Mouse (Mus musculus): ENCODE results near the gene Pimreg. TPM values are rescaled to one million over a fixed set of nuclear protein-coding genes. Genes with fewer than 3 reads are reported as not detected.

Gene Pimreg
- polyA plus RNA-seq, 1 experiment, result 32.9 TPM

GRCm38 (mm10) chr11:72010940-72011722, 30.7 kb upstream of the Pimreg start:
- H3K4me3 ChIP-seq (ENCODE audit: insufficient read depth, low read length), result no peak overlapping the region

GRCm38 (mm10) chr11:72011955-72012354, 29.9 kb upstream of the Pimreg start:
- no peak overlapping the region for H3K27ac ChIP-seq (ENCODE audit: insufficient read depth, low read length)
- H3K4me1 ChIP-seq (ENCODE audit: control insufficient read depth, insufficient read depth, low read length), result no peaks in the 10 kb centered on the region; the same call in 1 of the 2 replicates
- TF ChIP-seq POLR2A (IDR thresholded peaks at IDR 0.05; ENCODE audit: low read depth, low read length), result no peak
- TF ChIP-seq CTCF (IDR thresholded peaks at IDR 0.05; ENCODE audit: borderline replicate concordance, insufficient read depth, low read length), result no peak
- no peak overlapping the region for H3K4me3 ChIP-seq (ENCODE audit: insufficient read depth, low read length)

More at GRCm38 (mm10) chr11:72010940-72011722, 30.7 kb upstream of the Pimreg start:
- TF ChIP-seq CTCF (IDR thresholded peaks at IDR 0.05; ENCODE audit: borderline replicate concordance, insufficient read depth, low read length) (no peak), POLR2A (IDR thresholded peaks at IDR 0.05; ENCODE audit: low read depth, low read length) (no peak)
- Histone ChIP-seq H3K27ac (ENCODE audit: insufficient read depth, low read length) (no peak overlapping the region), H3K4me1 (ENCODE audit: control insufficient read depth, insufficient read depth, low read length) (no peaks in the 10 kb centered on the region; the same call in 1 of the 2 replicates)

- Histone ChIP-seq H3K4me1 (ENCODE audit: control insufficient read depth, insufficient read depth, low read length) (no peaks in the 10 kb centered on the region; the same call in 1 of the 2 replicates), H3K4me3 (ENCODE audit: insufficient read depth, low read length) (no peak overlapping the region)
- no peak for TF ChIP-seq CTCF (IDR thresholded peaks at IDR 0.05; ENCODE audit: borderline replicate concordance, insufficient read depth, low read length)
- TF ChIP-seq POLR2A (IDR thresholded peaks at IDR 0.05; ENCODE audit: low read depth, low read length), result no peak
These were observed 27.2 kb upstream of the Pimreg start for GRCm38 (mm10) chr11:72014674-72015073.

GRCm38 (mm10) chr11:72016518-72017252, 25.1 kb upstream of the Pimreg start:
- Histone ChIP-seq H3K4me1 (ENCODE audit: control insufficient read depth, insufficient read depth, low read length) (no peaks in the 10 kb centered on the region), H3K27ac (ENCODE audit: insufficient read depth, low read length) (no peak overlapping the region), H3K4me3 (ENCODE audit: insufficient read depth, low read length) (no peak overlapping the region)
- TF ChIP-seq POLR2A (IDR thresholded peaks at IDR 0.05; ENCODE audit: low read depth, low read length) (no peak), CTCF (IDR thresholded peaks at IDR 0.05; ENCODE audit: borderline replicate concordance, insufficient read depth, low read length) (no peak)

More at GRCm38 (mm10) chr11:72014674-72015073, 27.2 kb upstream of the Pimreg start:
- no peak overlapping the region for H3K27ac ChIP-seq (ENCODE audit: insufficient read depth, low read length)

DNA sequence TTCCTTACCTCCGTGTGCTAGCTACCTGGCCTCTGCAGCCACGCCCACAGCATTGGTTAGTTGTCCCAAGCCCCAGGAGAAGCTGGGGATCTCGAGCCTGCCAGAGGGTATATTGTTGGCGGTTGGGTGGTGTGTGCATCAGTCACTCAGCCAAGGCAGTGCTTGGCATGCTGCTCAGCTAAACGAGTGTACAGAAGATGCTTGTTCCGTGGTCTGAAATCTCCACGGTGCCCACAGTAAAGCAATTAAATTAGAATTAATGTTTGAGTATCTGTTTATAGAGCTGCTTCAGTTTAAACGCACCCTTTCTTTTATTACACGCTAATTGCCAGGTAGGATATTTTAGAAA, 24.6 kb upstream of the Pimreg start:
- no peak overlapping the region for H3K4me3 ChIP-seq (ENCODE audit: insufficient read depth, low read length)
- no peak overlapping the region for H3K27ac ChIP-seq (ENCODE audit: insufficient read depth, low read length)
- H3K4me1 ChIP-seq (ENCODE audit: control insufficient read depth, insufficient read depth, low read length), result no peaks in the 10 kb centered on the region
- TF ChIP-seq POLR2A (IDR thresholded peaks at IDR 0.05; ENCODE audit: low read depth, low read length) (no peak), CTCF (IDR thresholded peaks at IDR 0.05; ENCODE audit: borderline replicate concordance, insufficient read depth, low read length) (no peak)

- H3K4me3 ChIP-seq (ENCODE audit: insufficient read depth, low read length), result no peak overlapping the region
- TF ChIP-seq CTCF (IDR thresholded peaks at IDR 0.05; ENCODE audit: borderline replicate concordance, insufficient read depth, low read length) (no peak), POLR2A (IDR thresholded peaks at IDR 0.05; ENCODE audit: low read depth, low read length) (no peak)
- H3K4me1 ChIP-seq (ENCODE audit: control insufficient read depth, insufficient read depth, low read length), result no peaks in the 10 kb centered on the region
- no peak overlapping the region for H3K27ac ChIP-seq (ENCODE audit: insufficient read depth, low read length)
These were observed 20.8 kb upstream of the Pimreg start for GRCm38 (mm10) chr11:72021015-72021414.

DNA sequence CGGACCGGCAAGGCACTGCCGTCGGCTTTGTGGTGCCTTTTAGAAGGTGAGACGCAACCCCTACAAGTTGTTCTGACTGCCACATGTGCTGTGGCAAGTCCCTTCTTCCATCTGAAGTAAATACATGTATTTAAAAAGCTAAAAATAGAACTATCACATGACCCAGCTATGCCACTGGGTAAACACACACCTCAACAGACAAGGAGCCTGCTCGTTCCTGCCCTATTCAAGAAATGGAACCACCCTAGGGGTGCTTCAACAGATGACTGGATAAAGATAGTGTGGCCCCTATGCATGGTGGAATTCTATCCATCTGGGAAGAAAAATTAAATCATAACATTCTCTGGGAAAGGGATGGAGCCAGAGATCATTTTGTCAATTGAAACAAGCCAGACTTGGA, 19.0 kb upstream of the Pimreg start:
- no peaks in the 10 kb centered on the region for H3K4me1 ChIP-seq (ENCODE audit: control insufficient read depth, insufficient read depth, low read length)
- H3K4me3 ChIP-seq (ENCODE audit: insufficient read depth, low read length), result no peak overlapping the region
- H3K27ac ChIP-seq (ENCODE audit: insufficient read depth, low read length), result no peak overlapping the region
- TF ChIP-seq POLR2A (IDR thresholded peaks at IDR 0.05; ENCODE audit: low read depth, low read length), result no peak
- no peak for TF ChIP-seq CTCF (IDR thresholded peaks at IDR 0.05; ENCODE audit: borderline replicate concordance, insufficient read depth, low read length)

GRCm38 (mm10) chr11:72023581-72023980, 18.3 kb upstream of the Pimreg start:
- Histone ChIP-seq H3K27ac (ENCODE audit: insufficient read depth, low read length) (no peak overlapping the region), H3K4me3 (ENCODE audit: insufficient read depth, low read length) (no peak overlapping the region)
- TF ChIP-seq CTCF (IDR thresholded peaks at IDR 0.05; ENCODE audit: borderline replicate concordance, insufficient read depth, low read length), result peak; percentile 25; the same call in 1 of the 2 replicates
- TF ChIP-seq POLR2A (IDR thresholded peaks at IDR 0.05; ENCODE audit: low read depth, low read length), result no peak

DNA sequence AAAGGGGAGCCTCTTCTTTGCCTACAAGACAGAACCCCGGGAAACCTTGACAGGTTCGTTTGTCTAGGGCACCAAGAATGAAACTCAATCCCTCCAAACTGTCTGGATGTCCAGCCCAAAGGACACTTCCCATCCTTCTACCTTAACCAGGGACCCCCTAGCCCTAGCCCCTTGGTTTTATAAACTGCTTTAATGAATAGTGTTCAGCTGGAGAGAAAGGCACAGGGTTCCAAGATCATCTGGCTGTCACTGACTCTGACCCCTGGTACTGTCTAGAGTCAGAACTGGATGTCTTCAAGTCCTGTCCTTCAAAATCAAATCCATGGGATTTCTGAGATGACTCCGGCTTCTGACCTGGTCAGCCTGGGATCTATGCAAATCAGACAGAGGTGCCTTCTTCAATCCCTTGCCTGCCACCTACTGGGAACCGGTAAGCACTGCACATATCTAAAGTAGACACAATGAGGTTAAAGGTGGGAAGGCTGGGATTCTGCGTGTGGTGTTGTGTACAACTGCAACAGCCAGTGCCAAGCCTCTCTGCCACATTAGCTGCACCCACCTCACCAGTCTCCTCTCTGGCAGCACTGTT, 17.5 kb upstream of the Pimreg start:
- TF ChIP-seq CTCF (IDR thresholded peaks at IDR 0.05; ENCODE audit: borderline replicate concordance, insufficient read depth, low read length) (peak; percentile 48; the same call in 1 of the 2 replicates), POLR2A (IDR thresholded peaks at IDR 0.05; ENCODE audit: low read depth, low read length) (no peak)
- no peak overlapping the region for H3K27ac ChIP-seq (ENCODE audit: insufficient read depth, low read length)
- H3K4me1 ChIP-seq (ENCODE audit: control insufficient read depth, insufficient read depth, low read length), result no peaks in the 10 kb centered on the region
- H3K4me3 ChIP-seq (ENCODE audit: insufficient read depth, low read length), result no peak overlapping the region

More at GRCm38 (mm10) chr11:72023581-72023980, 18.3 kb upstream of the Pimreg start:
- no peaks in the 10 kb centered on the region for H3K4me1 ChIP-seq (ENCODE audit: control insufficient read depth, insufficient read depth, low read length)

Measured in embryonic fibroblast, embryonic 13.5 days (primary cell).